ENCODE assay signal across 21 mouse cellular contexts in the genomic region with DNA sequence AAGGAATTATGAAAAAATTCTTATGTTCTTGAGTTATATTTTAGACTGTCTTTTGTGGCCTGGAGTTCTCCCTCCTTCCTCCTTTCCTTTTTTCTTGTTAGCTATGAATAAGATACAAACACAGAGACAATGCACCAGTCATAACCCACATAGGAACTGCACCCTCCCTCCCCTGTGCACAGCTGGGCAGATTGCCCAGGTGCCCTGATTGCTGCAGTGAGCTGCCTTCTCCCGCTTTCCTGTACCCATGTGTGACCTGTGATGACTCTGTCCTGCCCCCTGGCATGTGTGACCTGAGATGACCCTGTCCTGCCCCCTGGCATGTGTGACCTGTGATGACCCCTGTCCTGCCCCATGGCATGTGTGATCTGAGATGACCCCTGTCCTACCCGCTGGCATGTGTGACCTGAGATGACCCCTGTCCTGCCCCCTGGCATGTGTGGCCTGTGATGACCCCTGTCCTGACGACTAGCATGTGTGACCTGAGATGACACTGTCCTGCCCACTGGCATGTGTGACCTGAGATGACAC. TPM values are rescaled to one million over a fixed set of nuclear protein-coding genes. Genes with fewer than 3 reads are reported as not detected.
DNase-seq lines count a peak whose midpoint lies in the region; ATAC-seq and TF ChIP-seq lines count a peak whose summit lies in the region.
"Had no signal": no experiment of that assay in that cellular context is flagged by ENCODE, and none has a peak within 500 bp of the region (broad histone marks: within the 10 kb centered on the region; RNA-seq: fewer than 3 reads in every experiment).

No protein-coding gene starts in this region.

- no peaks in the 10 kb centered on the region for H3K9me3 ChIP-seq in liver, postnatal 0 days (ENCODE audit: low read length)
- H3K9me3 ChIP-seq: embryonic facial prominence, embryonic 13.5 days; heart, embryonic 15.5 days; limb, embryonic 12.5 days; midbrain, embryonic 10.5 days; neural tube, embryonic 12.5 days had no signal

- no peak for TF ChIP-seq POLR2A in liver, adult 2 months (IDR thresholded peaks at IDR 0.05; ENCODE audit: extremely low read depth, insufficient read depth, low read length)

- DNase-seq in adrenal gland, postnatal 14 days, result peak; percentile 60
- no peak for DNase-seq in adrenal gland, adult 8-10 months
- peak; percentile 53 for DNase-seq in liver, adult 2 months (ENCODE audit: extremely low read depth, low read depth, low spot score)
- DNase-seq in liver, postnatal 0 days, result no peak
- DNase-seq in NIH3T3 (ENCODE audit: low read depth), result peak; percentile 35
- DNase-seq in heart, postnatal 36 days, result peak; percentile 12 to 14
- DNase-seq in left cerebral cortex, adult 18-20 months (ENCODE audit: low spot score in 2 of 2), result no peak
- DNase-seq: cerebellum, adult 8-10 months; kidney, adult 11 months; kidney, postnatal 10 days; right cerebral cortex, postnatal 4 days had no signal

- H3K9ac ChIP-seq in liver, adult 2 months (ENCODE audit: low read depth, low read length), result no peak overlapping the region
- no peak overlapping the region for H3K9ac ChIP-seq in liver, postnatal 0 days (replicated peaks)
- H3K9ac ChIP-seq: embryonic facial prominence, embryonic 13.5 days; heart, embryonic 15.5 days; limb, embryonic 12.5 days; liver, embryonic 14.5 days; neural tube, embryonic 12.5 days had no signal

- H3K4me1 ChIP-seq in liver, adult 2 months (ENCODE audit: control insufficient read depth, insufficient read depth, low read length), result 0 out of 2 replicates have a peak, but pooled peaks cover 5% of the 10 kb centered on the region
- H3K4me1 ChIP-seq in liver, postnatal 0 days (ENCODE audit: insufficient read depth), result no peaks in the 10 kb centered on the region
- H3K4me1 ChIP-seq: embryonic facial prominence, embryonic 13.5 days; heart, embryonic 15.5 days; limb, embryonic 12.5 days; midbrain, embryonic 10.5 days had no signal

- no peak overlapping the region for H3K27ac ChIP-seq in liver, adult 2 months (replicated peaks; ENCODE audit: insufficient read depth, low read depth, low read length)
- no peak overlapping the region for H3K27ac ChIP-seq in liver, postnatal 0 days (ENCODE audit: low read depth)
- H3K27ac ChIP-seq: embryonic facial prominence, embryonic 13.5 days; heart, embryonic 15.5 days; limb, embryonic 12.5 days; liver, embryonic 14.5 days; midbrain, embryonic 10.5 days; neural tube, embryonic 12.5 days had no signal

- no peak for TF ChIP-seq EP300 in liver, postnatal 0 days (IDR thresholded peaks at IDR 0.05; ENCODE audit: low read depth)

- intact Hi-C loops in heart, postnatal 36 days (cut with DNase I), result no loop called here

- no peak for ATAC-seq in liver, postnatal 0 days
- no peak for ATAC-seq in erythroid progenitor cell, adult 5-6 weeks (replicated peaks; ENCODE audit: low FRiP score, poor library complexity, severe bottlenecking)
- ATAC-seq: hindbrain, embryonic 16.5 days; lung, postnatal 0 days had no signal

- no peak overlapping the region for H3K4me3 ChIP-seq in liver, adult 2 months (ENCODE audit: insufficient read depth, low read depth, low read length)
- H3K4me3 ChIP-seq in liver, postnatal 0 days (ENCODE audit: low read depth, low read length), result no peak overlapping the region
- H3K4me3 ChIP-seq: embryonic facial prominence, embryonic 13.5 days; heart, embryonic 15.5 days; limb, embryonic 12.5 days; midbrain, embryonic 10.5 days; neural tube, embryonic 12.5 days had no signal

- no peaks in the 10 kb centered on the region for H3K36me3 ChIP-seq in liver, adult 2 months (ENCODE audit: control insufficient read depth, insufficient read depth, low read length)
- no peaks in the 10 kb centered on the region for H3K36me3 ChIP-seq in liver, postnatal 0 days (replicated peaks; ENCODE audit: insufficient read depth, low read length)
- H3K36me3 ChIP-seq: embryonic facial prominence, embryonic 13.5 days; heart, embryonic 15.5 days; limb, embryonic 12.5 days; midbrain, embryonic 10.5 days; neural tube, embryonic 12.5 days had no signal

- 8% methylated on average over 3 of the region's 3 CpGs for WGBS in liver, adult 2 months
- WGBS in liver, postnatal 0 days (ENCODE audit: insufficient replicate concordance), result 73% methylated on average over 3 of the region's 3 CpGs

- no peaks in the 10 kb centered on the region for H3K27me3 ChIP-seq in liver, adult 2 months (ENCODE audit: control insufficient read depth, insufficient read depth, low read length)
- no peaks in the 10 kb centered on the region for H3K27me3 ChIP-seq in liver, postnatal 0 days (ENCODE audit: insufficient read depth, low read length)
- H3K27me3 ChIP-seq: embryonic facial prominence, embryonic 13.5 days; heart, embryonic 15.5 days; limb, embryonic 12.5 days; neural tube, embryonic 12.5 days had no signal

- no peak for TF ChIP-seq CTCF in liver, adult 2 months (IDR thresholded peaks at IDR 0.05; ENCODE audit: low read depth, low read length)
- no peak for TF ChIP-seq CTCF in liver, postnatal 0 days (IDR thresholded peaks at IDR 0.05; ENCODE audit: low read depth)

- H3K4me2 ChIP-seq in liver, postnatal 0 days (ENCODE audit: low read depth, low read length), result no peak overlapping the region
- H3K4me2 ChIP-seq: embryonic facial prominence, embryonic 13.5 days; heart, embryonic 15.5 days; limb, embryonic 12.5 days; neural tube, embryonic 12.5 days had no signal

- no peaks in the 10 kb centered on the region for H3K79me2 ChIP-seq in liver, adult 2 months (ENCODE audit: control insufficient read depth, insufficient read depth, low read length)

RNA-seq across cellular contexts. Expression of a gene that starts 46.8 kb away (rescaled TPM):
- 0.30 and 0.44 TPM in 2 replicates for total RNA-seq in adrenal gland, postnatal 14 days (2021)
- total RNA-seq in adrenal gland, adult 8-10 months (2022), result under 1 TPM; 0.07 to 0.12 (median 0.10) TPM
- 0.13 and 0.28 TPM in 2 replicates for total RNA-seq in liver, adult 2 months (2014; rRNA removed)
- 0.02 and 0.06 TPM in 2 replicates for polyA plus RNA-seq in liver, adult 2 months (2012; rRNA removed)
- 0.08 and 0.09 TPM in 2 replicates for polyA plus RNA-seq in liver, postnatal 0 days (2015; fragmentation: Nextera tagmentation; extraction: Ambion mirVana)
- total RNA-seq in heart, postnatal 36 days (2021), result not detected
- not detected in 2 replicates for total RNA-seq in erythroid progenitor cell, adult 5-6 weeks (2015; ENCODE audit: low replicate concordance)
- total RNA-seq in erythroid progenitor cell, adult 5-6 weeks (2017; ENCODE audit: low replicate concordance), result not detected in 2 replicates
- not detected for total RNA-seq in left cerebral cortex, adult 18-20 months (2021)
- total RNA-seq: gastrocnemius, adult 8-10 months had no signal
- polyA plus RNA-seq: embryonic facial prominence, embryonic 13.5 days; liver, embryonic 14.5 days had no signal

RNA-seq across cellular contexts. Expression of a gene that starts 46.9 kb away (rescaled TPM):
- 20.7 and 20.8 TPM in 2 replicates for total RNA-seq in adrenal gland, postnatal 14 days (2021)
- total RNA-seq in adrenal gland, adult 8-10 months (2022), result 10 to 100 TPM; 32.4 to 41.5 (median 36.8) TPM
- 14.4 and 14.9 TPM in 2 replicates for total RNA-seq in liver, adult 2 months (2014; rRNA removed)
- 10.6 and 11.9 TPM in 2 replicates for polyA plus RNA-seq in liver, adult 2 months (2012; rRNA removed)
- polyA plus RNA-seq in liver, postnatal 0 days (2015; fragmentation: Nextera tagmentation; extraction: Ambion mirVana), result 12.8 and 14.2 TPM in 2 replicates
- 10 to 100 TPM; 16.8 to 17.7 TPM for total RNA-seq in heart, postnatal 36 days (2021)
- 18.4 and 24.3 TPM in 2 replicates for total RNA-seq in erythroid progenitor cell, adult 5-6 weeks (2015; ENCODE audit: low replicate concordance)
- total RNA-seq in erythroid progenitor cell, adult 5-6 weeks (2017; ENCODE audit: low replicate concordance), result 14.8 and 29.3 TPM in 2 replicates
- total RNA-seq in left cerebral cortex, adult 18-20 months (2021), result 10 to 100 TPM; 45.0 to 48.9 TPM

Comparison
In these comparisons a context has a peak if more than half of its experiments do, and no peak if none do; other contexts are left out.
1. DNase-seq: peak in adrenal gland, postnatal 14 days (single experiment), liver, adult 2 months (single experiment), NIH3T3 (single experiment) and heart, postnatal 36 days (2 of 2); none in adrenal gland, adult 8-10 months (single experiment), liver, postnatal 0 days (single experiment) and left cerebral cortex, adult 18-20 months (0 of 2).